Mouse (Mus musculus): ENCODE results near the gene Dnajc1.

GRCm38 (mm10) chr2:18389631-18390030 lies 3.0 kb downstream of the Dnajc1 start:
- TF ChIP-seq MAX (IDR thresholded peaks at IDR 0.05; ENCODE audit: low read length) (no peak), CHD2 (IDR thresholded peaks at IDR 0.05; ENCODE audit: low read length) (no peak), CTCF (IDR thresholded peaks at IDR 0.05 in 2 of 3, conservative IDR thresholded peaks at IDR 0.05 in 1 of 3; ENCODE audit: control insufficient read depth in 1 of 3, insufficient read depth in 1 of 3, low read depth in 2 of 3, low read length in 3 of 3, poor library complexity in 1 of 3, severe bottlenecking in 1 of 3) (no peak), USF1 (IDR thresholded peaks at IDR 0.05; ENCODE audit: low read depth, low read length) (no peak), POLR2A (IDR thresholded peaks at IDR 0.05; ENCODE audit: control insufficient read depth in 1 of 2, insufficient read depth in 1 of 2, low read depth in 1 of 2, low read length in 2 of 2, poor library complexity in 1 of 2) (no peak), ZC3H11A (IDR thresholded peaks at IDR 0.05; ENCODE audit: low read depth, low read length) (no peak), EP300 (IDR thresholded peaks at IDR 0.05; ENCODE audit: low read depth in 1 of 2, low read length in 2 of 2) (no peak), KAT2A (conservative IDR thresholded peaks at IDR 0.05; ENCODE audit: low read depth, low read length) (no peak), ETS1 (IDR thresholded peaks at IDR 0.05; ENCODE audit: low read depth, low read length) (no peak), POLR2AphosphoS5 (IDR thresholded peaks at IDR 0.05; ENCODE audit: borderline replicate concordance, low read depth, low read length) (no peak)

Measured in MEL (cell line).